Mouse (Mus musculus) kidney, postnatal 14 days (tissue): ENCODE results near the gene Uba52.

Source experiments
- DNase-seq: peaks from one replicate; pipeline ENCODE4 v3.0.0; 2022; ENCODE audit warnings: mixed read lengths

Uba52 gene

GRCm38 (mm10) chr8:70510228-70510915, at the start of gene Uba52:
Gene Uba52, minus strand, starts transcription at chr8:70510801.
- DNase-seq, result peak; percentile 98

- DNase-seq, result peak; percentile 86
Observed at GRCm38 (mm10) chr8:70560096-70560495, 49.5 kb upstream of the Uba52 start.

GRCm38 (mm10) chr8:70558983-70559382, 48.4 kb upstream of the Uba52 start:
- DNase-seq, result no peak

- peak; percentile 46 for DNase-seq
Observed at GRCm38 (mm10) chr8:70558334-70558733, 47.7 kb upstream of the Uba52 start.

GRCm38 (mm10) chr8:70555079-70555747, 44.6 kb upstream of the Uba52 start:
- DNase-seq, result no peak

- peak; percentile 84 for DNase-seq
Observed at GRCm38 (mm10) chr8:70553740-70554139, 43.1 kb upstream of the Uba52 start.

GRCm38 (mm10) chr8:70552836-70553235, 42.2 kb upstream of the Uba52 start:
- DNase-seq, result no peak

- no peak for DNase-seq
Observed at GRCm38 (mm10) chr8:70551558-70552161, 41.1 kb upstream of the Uba52 start.

- no peak for DNase-seq
Observed at GRCm38 (mm10) chr8:70549412-70550184, 39.0 kb upstream of the Uba52 start.

GRCm38 (mm10) chr8:70547762-70548161, 37.2 kb upstream of the Uba52 start:
- no peak for DNase-seq

GRCm38 (mm10) chr8:70546412-70546811, 35.8 kb upstream of the Uba52 start:
- no peak for DNase-seq

GRCm38 (mm10) chr8:70544200-70544687, 33.6 kb upstream of the Uba52 start:
- DNase-seq, result peak; percentile 54

GRCm38 (mm10) chr8:70541081-70541480, 30.5 kb upstream of the Uba52 start:
- DNase-seq, result no peak

GRCm38 (mm10) chr8:70540507-70541071, 30.0 kb upstream of the Uba52 start:
- DNase-seq, result peak; percentile 64

- DNase-seq, result no peak
Observed at GRCm38 (mm10) chr8:70540013-70540506, 29.5 kb upstream of the Uba52 start.

GRCm38 (mm10) chr8:70539077-70539813, 28.6 kb upstream of the Uba52 start, which contains the start of gene Ell:
Gene Ell, plus strand, starts transcription at chr8:70539457.
- DNase-seq, result peak; percentile 100

GRCm38 (mm10) chr8:70538633-70539076, 28.1 kb upstream of the Uba52 start:
- DNase-seq, result peak; percentile 100

- DNase-seq, result peak; percentile 82
Observed at GRCm38 (mm10) chr8:70538024-70538579, 27.5 kb upstream of the Uba52 start.

- no peak for DNase-seq
Observed at GRCm38 (mm10) chr8:70535701-70536100, 25.1 kb upstream of the Uba52 start.

- DNase-seq, result no peak
Observed at GRCm38 (mm10) chr8:70535221-70535620, 24.6 kb upstream of the Uba52 start.

- no peak for DNase-seq
Observed at GRCm38 (mm10) chr8:70534281-70534680, 23.7 kb upstream of the Uba52 start.
